Mouse (Mus musculus) kidney, adult 2 months (tissue): ENCODE results near the gene Sp4. TPM values are rescaled to one million over a fixed set of nuclear protein-coding genes. Genes with fewer than 3 reads are reported as not detected.
A peak's percentile ranks its signal among the peaks of the same experiment; 100 is the strongest.

Experiments used
- DNase-seq: peaks from one replicate; pipeline ENCODE4 v3.0.0; 2021
- H3K27ac ChIP-seq: fragments of 200-500 bp; 2 replicates; pipeline ENCODE4 v1.5.1; 2012; ENCODE audit warnings: low read depth, low read length, control low read depth, inconsistent platforms; ENCODE audit not compliant: insufficient read depth
- H3K27me3 ChIP-seq: fragments of 200-500 bp; replicated peaks from 2 replicates; pipeline ENCODE4 v1.6.1; 2012; ENCODE audit warnings: mild to moderate bottlenecking, moderate library complexity, low read length, inconsistent platforms; ENCODE audit not compliant: control insufficient read depth, insufficient read depth
- H3K36me3 ChIP-seq: fragments of 200-500 bp; 2 replicates; pipeline ENCODE4 v1.6.1; 2012; ENCODE audit warnings: mild to moderate bottlenecking, moderate library complexity, low read length, inconsistent platforms; ENCODE audit not compliant: control insufficient read depth, insufficient read depth
- H3K4me1 ChIP-seq: fragments of 200-500 bp; 2 replicates; pipeline ENCODE4 v1.6.1; 2011; ENCODE audit warnings: low read length; ENCODE audit not compliant: control insufficient read depth, insufficient read depth
- H3K4me3 ChIP-seq: fragments of 200-500 bp; 2 replicates; pipeline ENCODE4 v1.5.1; 2011; ENCODE audit warnings: mild to moderate bottlenecking, low read depth, low read length, control low read depth; ENCODE audit not compliant: insufficient read depth
- CTCF ChIP-seq: fragments of 200-500 bp; conservative IDR thresholded peaks from 2 replicates; pipeline ENCODE4 v1.5.1; 2011; ENCODE audit warnings: low read depth, mild to moderate bottlenecking, control low read depth, low read length, moderate library complexity, mixed read lengths; ENCODE audit not compliant: insufficient read depth, insufficient read length
- POLR2A ChIP-seq: fragments of 200-500 bp; IDR thresholded peaks from one replicate; pipeline ENCODE4 v1.6.1; 2011; ENCODE audit warnings: low read depth, low read length, control low read depth
- WGBS: fragments of 180-500 bp; shearing (Covaris S2); methylation state at CpG from one replicate; pipeline ENCODE4 v1.1.7; 2018; 5-methylcytosine and 5-hydroxymethylcytosine counted together
- polyA plus RNA-seq: library from polyadenylated mRNA; depleted of rRNA; stranded (reverse); fragments of >200 nt; gene quantifications from 2 replicates; pipeline ENCODE4 v1.2.3, GENCODE M21; 2012

Gene Sp4
- polyA plus RNA-seq, 1 experiment: 3.8 TPM

DNA sequence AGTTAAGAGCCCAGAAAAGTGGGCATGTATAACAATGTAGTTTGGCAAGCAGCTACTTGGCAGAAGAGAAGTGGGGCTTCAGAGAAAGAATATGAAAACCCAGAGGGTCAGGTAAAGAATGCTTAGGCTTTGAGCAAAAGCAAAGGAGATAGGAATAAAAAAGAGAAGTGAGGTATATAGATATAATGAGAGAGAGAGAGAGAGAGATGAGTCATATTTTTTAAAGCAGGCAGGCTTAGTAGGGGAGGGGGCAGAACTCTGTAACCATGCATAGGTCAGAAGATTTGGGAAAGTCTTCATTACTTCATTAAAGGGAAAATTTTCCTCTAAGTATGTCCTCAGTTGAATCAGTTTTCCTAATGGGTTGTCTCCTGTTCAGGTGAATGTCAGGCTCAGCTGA lies 18.8 kb upstream of the Sp4 start:
- no peak for DNase-seq
- no peak overlapping the region for H3K27ac ChIP-seq
- H3K4me3 ChIP-seq: no peak overlapping the region
- H3K4me1 ChIP-seq: no peaks in the 10 kb centered on the region
- no peak for TF ChIP-seq POLR2A
- no peak for TF ChIP-seq CTCF
- no peaks in the 10 kb centered on the region for H3K36me3 ChIP-seq
- no peaks in the 10 kb centered on the region for H3K27me3 ChIP-seq

DNA sequence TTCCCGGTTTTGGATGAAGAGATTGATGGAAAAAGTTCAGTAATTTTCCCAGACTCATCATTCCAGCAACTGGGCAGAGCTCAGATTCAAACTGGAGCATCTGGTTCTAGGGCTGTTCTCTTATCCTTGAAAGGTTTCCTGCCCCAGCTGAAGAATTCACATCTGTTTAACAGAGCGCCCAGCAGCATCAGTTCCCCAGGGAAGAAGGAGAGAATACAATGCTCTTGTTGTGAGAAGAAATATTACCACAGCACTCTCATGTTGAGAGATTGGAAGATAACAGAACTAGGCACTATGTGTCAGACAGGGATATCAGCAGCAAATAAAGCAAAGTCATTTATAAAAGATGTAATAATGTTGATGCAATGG lies 13.2 kb upstream of the Sp4 start:
- DNase-seq: no peak
- Histone ChIP-seq H3K4me3 (no peak overlapping the region), H3K36me3 (no peaks in the 10 kb centered on the region), H3K27ac (no peak overlapping the region), H3K4me1 (no peaks in the 10 kb centered on the region), H3K27me3 (no peaks in the 10 kb centered on the region)
- TF ChIP-seq CTCF (no peak), POLR2A (no peak)
- 47% methylated on average over 2 of the region's 2 CpGs for WGBS

DNA sequence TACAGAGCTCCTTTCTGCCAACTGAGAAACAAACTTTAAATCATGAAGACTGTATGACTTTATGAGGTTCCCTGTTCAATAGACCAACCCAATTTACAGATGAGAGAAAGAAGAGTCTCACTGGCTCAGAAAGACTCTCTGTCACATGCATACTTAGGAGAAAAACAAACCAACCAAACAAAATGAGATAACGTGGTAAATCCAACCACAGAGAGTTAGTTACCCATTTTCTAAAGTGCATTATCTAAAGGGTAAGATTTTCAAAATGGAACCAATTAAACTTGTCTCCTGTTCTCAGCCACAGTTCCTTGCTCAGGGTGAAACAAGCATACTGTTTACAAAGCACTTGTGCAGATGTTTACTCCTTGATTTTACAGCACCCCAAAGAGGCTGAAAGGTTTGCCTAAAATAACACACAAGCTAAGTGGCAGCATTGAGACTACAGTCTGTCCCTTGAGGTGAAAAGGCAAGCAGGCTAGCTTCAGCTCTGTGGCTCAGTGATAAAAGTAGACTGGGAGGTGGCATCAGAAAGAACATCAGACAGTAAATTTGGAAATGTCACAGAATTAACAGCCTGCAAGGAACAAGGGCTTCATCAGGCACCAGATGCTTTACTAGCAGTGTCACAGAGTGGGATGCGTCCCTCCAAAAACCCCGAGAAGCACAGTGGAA lies 12.7 kb upstream of the Sp4 start:
- no peaks in the 10 kb centered on the region for H3K4me1 ChIP-seq
- WGBS: 48% methylated on average over 3 of the region's 3 CpGs
- no peak for DNase-seq
- H3K4me3 ChIP-seq: no peak overlapping the region
- no peaks in the 10 kb centered on the region for H3K27me3 ChIP-seq
- H3K27ac ChIP-seq: no peak overlapping the region
- no peaks in the 10 kb centered on the region for H3K36me3 ChIP-seq
- TF ChIP-seq CTCF (no peak), POLR2A (no peak)

DNA sequence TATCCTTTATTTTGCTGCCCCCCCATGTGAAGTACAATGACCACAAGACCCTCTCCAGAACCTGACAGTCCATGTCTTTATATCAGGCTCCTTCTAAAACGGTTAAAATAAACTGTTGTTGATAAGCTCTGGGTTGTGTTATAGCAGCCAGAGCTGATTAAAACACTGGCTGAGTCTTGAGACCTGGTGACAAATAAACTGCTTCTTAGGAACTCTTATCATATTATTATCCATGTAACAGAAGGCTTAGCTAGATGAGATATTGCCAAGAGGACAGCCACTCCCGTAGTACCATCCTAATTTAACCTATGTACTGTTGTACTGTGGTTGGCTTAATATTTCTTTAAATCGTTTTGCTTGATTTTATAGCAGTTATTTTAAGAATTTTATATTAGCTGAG lies 2.3 kb upstream of the Sp4 start:
- Histone ChIP-seq H3K36me3 (no peaks in the 10 kb centered on the region), H3K27me3 (no peaks in the 10 kb centered on the region), H3K27ac (no peak overlapping the region), H3K4me1 (no peaks in the 10 kb centered on the region), H3K4me3 (no peak overlapping the region)
- WGBS: 94% methylated on average over 3 of the region's 3 CpGs
- TF ChIP-seq POLR2A (no peak), CTCF (no peak)
- no peak for DNase-seq

DNA sequence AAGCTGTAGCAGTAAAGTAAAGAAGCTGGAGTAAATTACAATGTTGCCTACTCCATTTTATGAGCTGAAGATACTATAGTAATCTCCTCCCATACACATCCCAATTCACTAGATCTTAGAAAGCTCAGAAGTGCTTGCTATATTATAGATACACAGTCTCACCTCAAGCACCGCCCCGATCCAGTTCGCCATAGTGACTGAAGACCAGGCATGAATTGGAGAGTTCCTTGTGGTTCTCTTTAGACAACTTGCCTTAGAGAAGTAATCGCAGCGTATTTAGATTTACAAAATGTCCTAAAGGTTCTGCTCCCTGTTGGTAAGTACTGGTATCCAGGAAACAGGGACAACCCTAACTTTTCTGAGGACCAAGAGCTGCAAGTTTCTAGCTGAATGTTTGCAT lies 1.8 kb upstream of the Sp4 start:
- DNase-seq: no peak
- TF ChIP-seq POLR2A (no peak), CTCF (no peak)
- no peaks in the 10 kb centered on the region for H3K27me3 ChIP-seq
- 98% methylated on average over 5 of the region's 5 CpGs for WGBS
- H3K36me3 ChIP-seq: no peaks in the 10 kb centered on the region
- H3K4me1 ChIP-seq: no peaks in the 10 kb centered on the region
- H3K4me3 ChIP-seq: no peak overlapping the region
- no peak overlapping the region for H3K27ac ChIP-seq

DNA sequence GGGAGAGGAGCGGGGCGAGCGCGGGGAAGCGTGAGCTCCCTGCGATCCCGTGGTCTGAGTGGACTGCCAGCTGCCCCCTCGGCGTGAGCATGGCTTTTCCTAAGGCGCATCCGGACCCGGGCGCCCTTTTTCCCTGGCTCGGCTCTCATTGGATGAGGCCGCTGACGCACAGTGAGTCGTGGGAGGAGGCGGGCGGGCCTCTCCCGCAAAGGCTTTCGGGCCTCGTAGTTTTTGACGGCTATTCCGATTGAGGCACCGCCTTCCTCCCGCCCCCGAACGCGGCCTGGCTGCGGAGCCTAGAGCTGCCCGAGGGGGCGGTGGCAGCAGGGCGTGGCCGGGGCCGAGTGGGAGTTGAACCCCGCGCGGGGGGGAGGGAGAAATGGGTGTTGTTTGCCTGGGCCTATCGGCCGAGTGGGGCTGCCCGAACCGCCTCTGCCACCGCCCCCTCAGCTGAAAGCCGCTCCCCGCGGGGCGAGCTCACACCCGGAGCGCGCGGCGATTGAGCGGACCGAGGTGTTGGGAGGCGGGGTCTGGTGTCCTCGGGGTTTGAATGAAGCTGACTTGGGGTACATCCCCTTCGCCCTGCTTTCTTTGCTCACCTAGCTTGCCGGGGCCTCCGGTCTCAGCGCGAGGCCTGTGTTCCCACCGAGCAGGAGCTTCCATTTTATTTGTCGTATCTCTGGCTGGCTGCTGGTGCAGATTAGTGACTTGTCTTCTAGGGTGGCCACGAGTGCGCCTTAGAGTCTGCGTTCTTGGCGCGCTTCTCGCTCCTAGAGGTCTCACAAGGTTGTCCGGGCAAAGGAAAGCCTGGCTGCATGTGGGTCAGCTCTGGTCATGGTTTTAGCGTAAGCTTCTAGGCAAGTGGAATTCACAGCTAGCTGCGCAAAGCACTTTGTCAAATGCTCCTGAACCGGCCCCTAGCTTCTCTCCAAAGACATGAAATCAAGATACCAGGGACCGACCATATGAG lies 911 bp upstream of the Sp4 start:
- peak; percentile 100 for DNase-seq
- Histone ChIP-seq H3K27ac (peak overlapping the region; percentile 91), H3K4me3 (peak overlapping the region; percentile 93), H3K36me3 (no peaks in the 10 kb centered on the region), H3K4me1 (no peaks in the 10 kb centered on the region), H3K27me3 (no peaks in the 10 kb centered on the region)
- WGBS: under 1% methylated on average over 71 of the region's 74 CpGs
- no peak for TF ChIP-seq POLR2A
- TF ChIP-seq CTCF: peak; percentile 16; the same call in 1 of the 2 replicates

DNA sequence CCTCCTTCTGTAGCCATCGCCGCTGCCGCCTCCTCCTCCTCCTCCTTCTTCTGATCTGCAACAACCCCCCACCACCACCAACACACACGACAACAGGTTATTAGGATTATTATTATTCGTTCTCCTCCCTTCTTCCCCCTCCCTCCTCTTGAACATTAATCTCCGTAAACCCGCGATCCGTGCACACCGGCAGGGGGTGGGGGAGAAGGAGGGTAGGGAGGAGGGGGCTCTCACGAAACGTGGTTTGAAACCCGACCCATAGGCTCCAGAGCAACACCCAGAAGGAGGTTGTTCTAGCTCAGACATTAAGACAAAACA lies 527 bp downstream of the Sp4 start:
- no peak for TF ChIP-seq POLR2A
- TF ChIP-seq CTCF: no peak
- no peaks in the 10 kb centered on the region for H3K27me3 ChIP-seq
- H3K27ac ChIP-seq: peak overlapping the region; percentile 12; the same call in 1 of the 2 replicates
- H3K4me1 ChIP-seq: no peaks in the 10 kb centered on the region; the same call in 1 of the 2 replicates
- DNase-seq: no peak
- H3K36me3 ChIP-seq: no peaks in the 10 kb centered on the region
- peak overlapping the region; percentile 81 for H3K4me3 ChIP-seq
- WGBS: under 1% methylated on average over 13 of the region's 13 CpGs
